Mouse (Mus musculus) cerebellum, postnatal 36 days (tissue): ENCODE data around the gene Tha1.
A peak's percentile ranks its signal among the peaks of the same experiment; 100 is the strongest.

ENCODE experiments used
- DNase-seq, 2 experiments: peaks; one replicate each; pipeline ENCODE4 v3.0.0; 2021 to 2022; ENCODE audit warnings: mixed read lengths in 2 of 2

Tha1 gene

DNA sequence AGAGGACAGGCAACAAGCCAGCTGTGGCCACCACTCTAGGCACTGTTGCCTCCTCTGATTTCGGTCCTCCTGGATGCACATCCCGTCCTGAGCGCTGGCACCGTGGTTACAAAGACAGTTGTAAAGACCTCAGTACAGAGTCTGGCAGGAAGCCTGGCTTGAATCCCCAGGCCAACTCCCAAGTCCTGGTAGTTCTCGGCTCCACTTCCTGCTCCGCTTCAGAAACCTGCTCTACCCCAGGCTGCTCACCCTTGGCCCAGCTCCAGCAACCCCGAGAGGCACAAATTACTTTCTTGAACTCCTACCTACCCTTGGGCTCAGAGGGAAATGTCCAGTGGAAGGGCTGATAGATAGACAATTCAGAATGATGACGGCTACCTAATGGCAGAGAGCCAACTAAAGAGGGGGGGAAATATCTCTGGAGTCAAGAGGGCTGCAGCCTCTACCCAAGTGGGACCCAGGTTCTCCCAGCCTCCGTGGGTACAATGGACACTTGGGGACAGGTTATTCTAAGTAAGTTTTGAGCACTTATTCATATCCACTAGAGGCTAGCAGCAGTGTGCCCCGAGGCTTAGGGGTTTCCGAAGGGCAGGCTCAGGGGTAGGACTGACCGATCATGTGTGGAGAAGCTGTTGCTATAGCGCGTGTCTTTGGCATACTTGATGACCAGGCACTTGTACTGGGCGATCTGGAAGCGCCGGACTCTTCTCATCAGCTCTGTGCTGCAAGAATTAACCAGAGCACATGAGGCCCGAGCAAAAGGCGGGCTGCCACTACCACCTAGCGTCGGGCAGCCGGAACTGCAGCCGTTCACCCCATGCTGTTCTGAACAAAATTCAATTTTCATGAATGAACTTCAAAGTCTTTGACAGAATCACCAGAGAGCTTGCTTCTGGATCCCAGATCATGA, 49.0 kb downstream of the Tha1 start:
- DNase-seq, result peak; percentile 77 to 79

DNA sequence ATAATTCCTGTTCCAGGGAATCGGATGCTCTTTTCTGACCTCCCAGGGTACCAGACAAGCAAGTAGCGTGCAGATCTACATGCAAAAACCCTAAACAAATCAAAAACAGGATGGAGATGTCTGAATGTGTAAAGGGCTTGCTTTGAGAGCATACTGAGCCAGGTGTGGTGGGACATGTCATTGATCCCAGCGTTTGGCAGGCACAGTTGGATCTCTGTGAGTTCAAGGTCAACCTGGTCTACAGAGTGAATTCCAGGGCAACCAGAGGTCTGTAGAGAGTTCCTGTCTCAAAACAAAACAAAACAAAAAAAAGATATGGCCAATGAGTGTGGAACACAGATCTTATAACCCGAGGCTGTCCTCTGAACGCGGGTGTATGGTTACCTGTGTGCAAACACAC, 49.9 kb downstream of the Tha1 start:
- DNase-seq, result no peak

DNA sequence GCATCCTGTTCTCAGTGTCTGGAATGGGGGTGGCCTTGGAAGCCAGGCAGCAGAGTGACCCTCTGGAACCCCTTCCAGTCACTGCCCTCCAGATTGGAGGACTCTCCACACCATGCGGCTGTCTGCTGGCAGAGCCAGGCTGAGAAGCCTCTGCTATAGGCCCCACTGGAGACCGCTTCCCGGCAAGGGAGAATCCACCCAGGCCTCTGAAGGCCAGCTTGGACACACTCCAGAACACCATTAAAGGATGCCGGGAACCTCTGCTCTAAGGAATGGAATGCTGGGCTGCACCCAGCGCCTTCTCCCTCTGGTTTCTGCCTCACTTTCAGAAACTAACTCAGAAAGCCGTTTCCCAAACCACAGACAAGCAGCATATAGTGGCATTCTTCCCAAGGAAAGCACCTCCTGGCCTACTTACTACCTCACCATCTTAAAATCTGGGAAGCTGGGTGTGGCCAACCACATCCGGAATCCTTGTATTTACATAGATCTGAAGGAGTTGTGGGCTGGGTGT, 50.5 kb downstream of the Tha1 start:
- no peak for DNase-seq

DNA sequence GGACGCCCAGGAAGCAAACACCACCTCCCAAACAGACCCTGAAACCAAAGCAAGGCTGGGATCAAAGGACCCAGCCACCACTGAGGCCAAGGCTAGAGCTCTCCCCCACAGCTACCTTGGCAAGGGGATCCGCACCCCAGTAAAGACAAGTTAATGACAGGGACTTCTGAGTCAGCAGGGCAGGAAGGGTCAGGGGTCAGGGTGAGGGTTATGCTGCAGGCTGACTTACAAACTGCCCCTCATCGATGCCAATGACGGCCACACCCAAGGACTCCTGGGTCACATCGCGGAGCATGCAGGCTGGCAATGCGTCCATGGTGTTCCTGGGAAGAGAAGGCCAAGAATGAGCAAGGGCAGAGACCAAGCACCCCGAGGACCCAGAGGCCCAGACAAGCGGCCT, 51.4 kb downstream of the Tha1 start:
- no peak for DNase-seq

- DNase-seq, result no peak
These were observed 53.1 kb downstream of the Tha1 start for GRCm38 (mm10) chr11:117820173-117820572.

GRCm38 (mm10) chr11:117819095-117819494, 54.2 kb downstream of the Tha1 start:
- no peak for DNase-seq
